Mouse (Mus musculus): Measurements from ENCODE around the gene Tecpr1.

DNA sequence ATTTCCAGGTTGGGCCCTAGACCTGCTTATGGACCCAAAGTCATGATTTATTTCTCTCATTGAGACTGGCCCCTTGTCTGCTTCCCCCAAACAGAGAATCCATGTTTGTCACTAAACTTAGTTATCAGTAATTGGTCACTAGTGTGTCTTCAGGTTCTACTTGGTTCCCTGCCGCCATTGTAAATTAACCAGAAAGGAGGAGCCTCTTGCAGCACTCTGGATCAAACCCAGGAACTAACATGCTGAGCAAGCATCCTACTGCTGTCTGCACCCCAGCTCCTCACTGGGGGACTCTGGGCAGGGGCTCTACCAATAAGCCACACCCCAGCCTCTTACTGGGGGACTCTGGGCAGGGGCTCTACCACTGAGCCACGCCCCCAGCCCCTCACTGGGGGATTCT, 22.2 kb upstream of the Tecpr1 start:
- TF ChIP-seq CTCF (IDR thresholded peaks at IDR 0.05; ENCODE audit: borderline replicate concordance, extremely low read depth, insufficient read depth, insufficient read length), result no peak
- no peak for TF ChIP-seq POLR2A (IDR thresholded peaks at IDR 0.05; ENCODE audit: borderline replicate concordance, extremely low read depth, insufficient read depth, insufficient read length, poor library complexity, severe bottlenecking)

Measured in brain, embryonic 14.5 days (tissue).